10 mouse cellular contexts compared by ENCODE assay signal in genomic region chr9:111571619-111572018, GRCm38 (mm10).
DNase-seq lines count a peak whose midpoint lies in the region; ATAC-seq lines count a peak whose summit lies in the region.
"Had no signal": no experiment of that assay in that cellular context is flagged by ENCODE, and none has a peak within 500 bp of the region (broad histone marks: within the 10 kb centered on the region; RNA-seq: fewer than 3 reads in every experiment).

No protein-coding gene starts in this region.

- peak; percentile 96 for ATAC-seq in granulocyte monocyte progenitor cell, adult 5-6 weeks (replicated peaks; ENCODE audit: poor library complexity, severe bottlenecking)

- peak; percentile 24 for DNase-seq in embryo, embryonic 10.5 days (ENCODE audit: low spot score)
- DNase-seq in embryo, embryonic 10 days (ENCODE audit: low spot score) = no peak
- DNase-seq in kidney, postnatal 10 days = peak; percentile 46
- DNase-seq in kidney, postnatal 14 days = no peak
- DNase-seq in ES-CJ7 (ENCODE audit: low read depth, low spot score) = peak; percentile 74
- DNase-seq in frontal cortex, postnatal 10 days (ENCODE audit: low spot score in 2 of 2) = no peak
- no peak for DNase-seq in thymus, postnatal 14 days
- DNase-seq: cerebellum, postnatal 36 days; gastrocnemius, postnatal 14 days had no signal

Comparison
In these comparisons a context has a peak if more than half of its experiments do, and no peak if none do; other contexts are left out.
1. DNase-seq: peak in embryo, embryonic 10.5 days (single experiment), kidney, postnatal 10 days (single experiment) and ES-CJ7 (single experiment); none in embryo, embryonic 10 days (single experiment), kidney, postnatal 14 days (single experiment), frontal cortex, postnatal 10 days (0 of 2) and thymus, postnatal 14 days (single experiment).